Mouse (Mus musculus): ENCODE results near the gene Syvn1.
"Not testable (repeated sequence)": the region's sequence is repeated elsewhere in the genome, so short reads cannot be mapped to it uniquely, and the experiment has no call there.

Syvn1 gene

GRCm38 (mm10) chr19:6044102-6044501 lies 2.3 kb upstream of the Syvn1 start:
- DNase-seq, result not testable (repeated sequence)

DNA sequence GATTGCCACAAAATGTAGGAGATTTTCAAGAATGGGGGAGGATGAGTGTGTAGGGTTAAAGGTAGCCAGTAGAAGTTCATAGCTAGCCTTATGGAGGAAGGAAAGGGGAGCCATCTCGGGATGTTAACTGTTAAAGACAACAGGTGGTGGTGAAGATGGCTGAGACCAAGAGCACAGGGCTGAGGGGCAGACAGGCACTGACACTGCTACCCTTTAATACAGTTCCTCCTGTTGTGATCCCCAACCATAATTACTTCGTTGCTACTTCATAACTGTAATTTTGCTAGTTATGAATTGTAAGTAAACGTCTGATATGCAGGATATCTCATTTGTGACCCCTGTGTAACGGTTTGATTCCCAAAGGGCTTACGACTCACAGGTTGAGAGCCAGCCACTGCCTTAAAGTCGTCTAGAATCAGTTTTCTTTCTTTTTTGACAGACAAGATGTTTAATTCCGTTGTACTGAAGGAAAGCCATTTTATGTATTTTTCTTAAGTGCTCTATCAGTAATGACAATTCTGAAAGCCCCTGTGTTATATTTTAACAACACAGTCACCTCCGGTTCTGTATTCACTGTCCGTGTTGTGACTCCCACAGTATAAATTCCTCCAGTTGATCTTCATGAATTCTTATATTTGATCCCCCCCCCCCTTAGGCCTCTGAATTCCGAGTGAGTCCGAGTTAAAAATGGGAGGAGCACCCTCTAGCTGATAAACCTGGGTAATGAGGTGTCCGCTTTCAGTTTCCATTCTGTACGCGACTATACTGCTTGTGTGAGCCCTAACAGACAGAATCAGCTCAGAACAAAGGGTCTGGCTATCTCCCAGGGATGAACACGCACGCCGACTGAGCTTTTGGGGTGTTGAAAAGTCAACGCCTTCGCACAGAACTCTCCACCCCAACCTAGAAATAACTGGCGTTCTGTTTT lies 746 bp upstream of the Syvn1 start:
- no peak for DNase-seq

DNA sequence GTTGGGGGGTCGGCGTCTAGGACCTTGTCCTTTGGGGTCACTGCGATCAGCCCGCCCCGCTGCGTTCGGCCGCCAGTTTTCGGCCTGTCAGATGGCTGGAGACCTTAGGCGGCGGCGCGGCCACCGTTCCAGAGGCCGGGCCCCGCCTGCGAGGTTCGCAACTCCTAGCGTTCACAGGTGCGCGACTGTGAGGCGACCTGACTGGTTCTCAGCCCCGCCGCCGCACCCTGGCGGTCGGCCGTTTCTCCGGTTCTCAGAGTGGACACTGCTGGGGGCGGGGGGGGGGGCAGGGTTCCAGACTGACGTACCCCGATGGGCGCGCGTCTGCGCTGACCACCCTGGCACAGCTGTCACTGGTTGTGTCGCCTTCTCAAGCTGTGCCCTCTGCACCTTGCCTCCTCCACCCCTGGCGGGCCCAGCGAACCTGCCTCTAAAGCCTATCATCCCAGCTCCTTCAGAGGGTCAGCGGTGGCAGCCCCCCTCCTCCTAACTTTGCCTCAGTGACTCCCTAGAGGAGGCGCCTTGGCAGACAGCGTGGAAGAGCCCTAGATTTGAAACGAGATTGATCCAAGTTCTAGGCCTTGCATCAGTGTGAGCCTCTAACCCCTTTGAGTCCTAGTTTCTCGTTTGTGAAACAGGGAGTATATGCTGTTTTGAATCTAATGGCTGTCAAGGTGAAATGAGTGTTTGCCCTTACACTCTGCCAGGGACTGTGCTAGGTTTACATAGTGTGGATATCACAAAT lies 950 bp downstream of the Syvn1 start:
- no peak for DNase-seq

GRCm38 (mm10) chr19:6047899-6048166 lies 1.5 kb downstream of the Syvn1 start:
- DNase-seq, result no peak

DNA sequence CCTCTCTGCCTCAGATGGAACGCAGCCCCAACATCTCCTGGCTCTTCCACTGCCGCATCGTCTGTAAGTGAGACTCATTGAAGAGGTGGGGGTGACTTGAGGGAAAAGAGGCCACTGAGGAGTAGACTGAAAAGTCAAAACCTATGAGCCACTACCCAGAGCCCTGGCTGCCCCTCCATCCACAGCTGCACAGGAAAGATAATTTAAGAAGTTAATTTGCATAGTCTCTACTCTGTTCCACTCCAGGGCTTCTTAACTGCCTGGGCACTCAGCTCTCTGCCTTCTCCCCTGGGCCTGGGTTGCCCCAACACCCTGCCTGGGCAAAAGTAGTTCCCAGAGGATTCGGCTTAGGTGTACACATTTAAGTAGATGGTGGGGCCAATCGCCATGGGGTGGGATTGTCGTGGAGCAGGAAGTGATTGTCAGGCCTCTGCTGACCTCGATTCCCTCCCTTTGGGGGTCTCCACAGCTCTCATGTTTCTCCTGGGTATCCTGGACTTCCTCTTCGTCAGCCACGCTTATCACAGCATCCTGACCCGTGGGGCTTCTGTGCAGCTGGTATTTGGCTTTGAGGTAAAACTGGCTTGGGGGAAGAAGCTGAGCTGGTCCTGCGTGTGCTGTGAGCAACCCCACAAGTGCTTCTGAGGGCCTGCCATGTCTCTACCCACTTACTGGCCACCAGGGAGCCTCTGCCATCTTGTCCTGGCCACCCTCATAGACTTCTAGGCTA lies 2.5 kb downstream of the Syvn1 start:
- no peak for DNase-seq

DNA sequence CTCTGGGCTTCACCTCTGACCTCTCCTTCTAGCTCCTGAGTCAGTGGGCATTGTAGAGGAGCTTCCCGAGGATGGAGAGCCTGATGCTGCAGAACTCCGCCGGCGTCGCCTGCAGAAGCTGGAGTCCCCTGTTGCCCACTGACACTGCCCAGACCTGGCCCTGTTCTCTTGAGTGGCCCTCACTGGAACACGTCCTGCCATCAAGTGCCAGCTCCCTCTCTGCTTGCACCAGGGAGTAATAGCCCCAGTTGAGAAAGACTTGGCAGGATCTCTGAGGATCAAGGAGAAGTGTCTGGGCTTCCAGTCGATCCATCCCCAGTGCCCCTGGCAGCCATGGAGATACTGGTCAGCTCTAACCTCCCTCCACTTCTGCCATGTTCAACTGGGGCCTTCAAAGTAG lies 6.1 kb downstream of the Syvn1 start:
- DNase-seq, result no peak

DNA sequence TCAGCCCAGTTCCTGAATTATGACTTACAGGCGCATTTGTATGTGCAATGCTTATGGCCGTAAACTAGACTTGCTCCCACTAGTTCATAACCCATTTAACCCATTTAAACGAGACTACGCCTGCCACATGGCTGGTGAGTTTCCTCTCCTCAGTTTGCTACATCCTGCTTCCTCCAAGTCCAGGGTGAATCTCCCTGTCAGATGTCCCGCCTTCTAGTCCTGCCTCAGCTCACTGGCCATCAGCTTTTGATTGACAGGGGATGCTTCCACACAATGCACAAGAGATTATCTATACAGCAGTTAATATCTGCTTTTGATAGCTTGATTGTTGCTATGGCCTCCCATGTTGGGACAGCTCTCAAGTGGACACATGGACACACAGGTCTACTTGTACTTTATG lies 7.9 kb downstream of the Syvn1 start:
- DNase-seq, result no peak

DNA sequence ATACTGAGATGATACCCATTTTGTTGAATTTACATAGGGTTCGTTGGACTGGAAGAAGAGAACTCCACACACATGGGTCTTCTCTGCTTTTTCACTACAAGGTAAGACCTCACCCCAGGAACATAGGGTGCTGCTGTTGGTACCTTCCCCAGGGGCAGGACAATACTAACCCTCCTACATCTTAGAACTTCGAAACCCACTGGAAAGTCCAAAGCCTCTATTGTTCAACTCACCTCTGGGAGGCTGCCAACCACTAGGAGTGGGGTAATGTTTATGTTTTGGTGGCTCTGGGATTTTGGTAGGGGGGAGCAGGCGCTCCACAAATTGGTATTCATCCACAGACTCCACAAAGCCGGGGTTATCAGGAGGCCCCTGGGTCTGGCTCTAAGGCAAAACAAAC lies 10.3 kb downstream of the Syvn1 start:
- DNase-seq, result no peak

GRCm38 (mm10) chr19:6057313-6058096 lies 11.1 kb downstream of the Syvn1 start, which contains the start of the genes Mrpl49 and Fau:
Mrpl49 (minus strand) TSS chr19:6057785.
Fau (plus strand) TSS chr19:6057844.
- peak; percentile 99 for DNase-seq

DNA sequence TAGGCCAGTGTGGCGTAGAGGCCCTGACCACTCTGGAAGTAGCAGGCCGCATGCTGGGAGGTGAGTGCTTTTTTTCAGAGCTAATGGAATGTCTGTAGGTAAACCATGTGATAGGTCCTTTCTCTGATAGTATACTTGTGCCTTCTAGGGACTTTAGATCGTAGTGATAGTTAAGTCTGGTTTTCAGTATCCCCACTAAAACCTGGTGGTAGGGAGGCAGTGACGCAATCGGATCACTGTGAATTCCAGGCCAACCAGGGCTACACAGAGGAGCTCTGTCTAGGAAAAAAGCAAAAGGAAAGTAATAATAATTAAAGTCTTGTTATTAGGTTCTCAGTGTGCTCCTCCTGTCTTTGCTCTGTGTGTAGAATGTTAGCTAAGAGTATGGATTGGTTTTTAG lies 12.1 kb downstream of the Syvn1 start:
- no peak for DNase-seq

DNA sequence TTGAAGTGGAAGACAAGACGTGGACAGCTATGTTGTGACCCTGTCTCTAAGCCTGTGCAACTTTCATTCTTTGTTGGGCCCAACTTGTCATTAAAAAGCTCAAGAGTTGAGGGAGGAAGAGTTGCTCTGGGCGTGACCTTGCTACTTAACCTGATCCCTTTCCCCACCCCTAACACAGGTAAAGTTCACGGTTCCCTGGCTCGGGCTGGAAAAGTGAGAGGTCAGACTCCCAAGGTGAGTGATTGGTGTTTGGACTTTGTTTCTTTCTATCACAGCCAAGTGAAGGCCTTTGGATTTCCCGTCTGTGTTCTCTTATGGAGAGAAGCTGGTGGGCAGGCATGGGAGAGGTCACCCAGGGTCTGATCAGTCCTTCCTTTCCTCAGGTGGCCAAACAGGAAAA lies 12.6 kb downstream of the Syvn1 start:
- DNase-seq, result no peak

GRCm38 (mm10) chr19:6061021-6061533 lies 14.7 kb downstream of the Syvn1 start, which contains the start of gene Znhit2:
Znhit2 (plus strand) TSS chr19:6061192.
- DNase-seq, result peak; percentile 95

GRCm38 (mm10) chr19:6061641-6062302 lies 15.4 kb downstream of the Syvn1 start:
- DNase-seq, result peak; percentile 77

DNA sequence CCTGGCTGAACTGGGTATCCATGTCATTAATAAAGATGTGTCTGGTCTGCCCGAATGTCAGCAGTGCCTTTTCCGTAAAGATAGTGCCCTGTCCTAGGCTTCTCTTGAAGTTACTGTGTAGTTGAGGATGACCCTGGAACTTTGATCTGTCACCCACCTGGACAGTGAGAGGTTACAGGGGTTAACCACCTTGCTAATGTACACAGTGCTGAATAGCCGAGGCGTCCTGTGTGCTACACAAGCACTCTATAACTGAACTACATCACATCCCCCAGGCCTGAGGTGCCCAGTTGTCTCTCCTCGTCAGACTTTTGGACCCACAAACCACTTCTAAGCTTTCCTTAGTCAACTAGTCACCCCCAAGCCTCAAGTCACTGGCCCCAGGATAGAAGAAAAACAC lies 16.0 kb downstream of the Syvn1 start:
- no peak for DNase-seq

DNA sequence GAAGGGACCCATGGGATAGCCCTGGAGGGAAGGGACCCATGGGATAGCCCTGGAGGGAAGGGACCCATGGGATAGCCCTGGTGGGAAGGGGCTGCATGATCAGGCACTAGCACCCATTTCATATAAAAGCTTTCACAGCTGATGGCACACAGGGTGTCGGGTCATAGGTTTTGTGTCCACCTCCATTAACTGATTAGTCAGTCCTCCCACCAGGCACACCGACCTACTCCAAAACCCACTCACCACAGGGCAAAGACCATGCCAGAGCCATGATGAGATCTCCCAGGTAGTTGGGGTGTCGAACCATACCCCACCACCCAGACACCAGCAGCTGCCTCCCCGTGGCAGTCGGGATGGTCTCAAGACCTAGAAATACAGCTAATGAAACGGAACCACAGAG lies 16.7 kb downstream of the Syvn1 start:
- no peak for DNase-seq

GRCm38 (mm10) chr19:6066571-6066970 lies 20.2 kb downstream of the Syvn1 start:
- no peak for DNase-seq

DNA sequence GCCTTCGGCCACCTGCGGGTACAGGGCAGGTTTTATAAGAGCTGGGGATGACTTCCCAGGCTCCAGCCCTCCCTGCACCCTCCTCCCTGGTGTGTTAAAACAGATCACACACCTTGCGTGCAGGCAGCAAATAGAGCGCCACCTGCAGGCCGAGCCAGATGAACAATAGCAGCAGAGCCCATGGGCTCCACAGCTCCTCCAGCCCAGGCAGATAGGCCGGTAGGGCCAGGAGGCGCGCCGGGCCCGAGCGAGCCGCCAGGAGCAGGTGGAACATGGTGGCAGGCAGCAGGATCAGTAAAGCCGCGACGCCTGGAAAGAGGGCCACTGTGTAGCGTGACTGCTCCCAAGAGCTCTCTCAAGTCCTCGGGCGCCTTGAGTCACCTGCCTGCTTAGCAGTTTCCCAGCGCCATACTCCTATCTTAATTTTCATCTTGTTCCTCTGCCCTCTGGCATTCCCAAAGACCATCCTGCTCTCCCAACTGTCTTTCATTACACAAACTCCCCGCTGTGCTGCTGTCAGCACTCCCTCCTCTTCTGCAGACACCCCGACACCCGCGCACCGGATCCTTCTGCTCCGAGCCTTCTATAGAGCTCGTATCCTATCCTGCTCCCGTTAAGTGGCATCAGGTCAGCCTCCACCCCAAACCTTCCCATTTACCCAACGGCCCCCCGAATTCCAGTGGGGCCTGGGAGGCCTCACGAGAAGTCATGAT lies 20.8 kb downstream of the Syvn1 start:
- DNase-seq, result peak; percentile 89

GRCm38 (mm10) chr19:6067724-6068415 lies 21.5 kb downstream of the Syvn1 start, which contains the start of gene Tm7sf2:
Tm7sf2 (minus strand) TSS chr19:6068373.
- peak; percentile 90 for DNase-seq

DNA sequence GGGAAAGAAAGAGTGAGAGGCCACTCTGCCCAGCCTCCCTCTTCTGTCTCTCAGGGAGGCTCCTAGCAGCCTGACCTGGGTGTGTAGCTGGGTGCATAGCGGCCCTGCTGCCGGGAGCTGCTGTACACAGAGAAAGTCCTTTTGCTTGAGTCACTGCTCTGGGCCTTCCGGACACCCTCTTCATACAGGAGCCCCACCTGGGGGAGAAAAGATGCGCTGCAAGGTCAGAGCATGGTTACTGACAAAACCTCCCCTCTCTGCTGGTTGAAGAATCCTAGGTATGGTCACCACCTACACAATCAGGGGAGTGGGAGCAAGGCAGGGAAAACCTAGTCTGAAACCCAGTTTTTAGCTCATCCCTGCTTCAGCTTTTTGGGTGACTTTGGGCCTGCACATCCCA lies 22.6 kb downstream of the Syvn1 start:
- peak; percentile 63 for DNase-seq

DNA sequence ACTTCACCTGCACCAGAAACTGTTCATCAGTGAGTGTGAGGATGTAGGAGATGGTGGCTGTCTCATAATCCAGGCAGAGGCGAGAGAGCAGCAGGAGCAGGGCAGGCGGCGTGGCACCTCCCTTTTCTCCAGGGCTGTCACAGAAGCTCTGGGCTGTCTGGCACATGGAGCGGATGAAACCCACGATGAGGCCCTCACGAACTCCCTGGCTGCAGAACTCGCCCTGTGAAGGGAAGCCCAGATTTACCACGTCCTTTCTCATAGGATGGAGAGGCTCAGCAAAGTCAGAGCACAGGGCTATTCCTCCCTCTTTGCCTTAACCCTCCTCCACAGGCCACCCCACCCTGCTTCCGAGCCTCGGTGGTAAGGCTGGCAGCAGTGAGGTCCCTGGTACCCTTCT lies 23.5 kb downstream of the Syvn1 start:
- DNase-seq, result no peak

Data from thymus, postnatal 14 days (tissue).